Mouse (Mus musculus): Measurements from ENCODE around the gene Tspan5. TPM values are rescaled to one million over a fixed set of nuclear protein-coding genes. Genes with fewer than 3 reads are reported as not detected.

The Tspan5 gene
- polyA plus RNA-seq, 1 experiment: 20.3 TPM

DNA sequence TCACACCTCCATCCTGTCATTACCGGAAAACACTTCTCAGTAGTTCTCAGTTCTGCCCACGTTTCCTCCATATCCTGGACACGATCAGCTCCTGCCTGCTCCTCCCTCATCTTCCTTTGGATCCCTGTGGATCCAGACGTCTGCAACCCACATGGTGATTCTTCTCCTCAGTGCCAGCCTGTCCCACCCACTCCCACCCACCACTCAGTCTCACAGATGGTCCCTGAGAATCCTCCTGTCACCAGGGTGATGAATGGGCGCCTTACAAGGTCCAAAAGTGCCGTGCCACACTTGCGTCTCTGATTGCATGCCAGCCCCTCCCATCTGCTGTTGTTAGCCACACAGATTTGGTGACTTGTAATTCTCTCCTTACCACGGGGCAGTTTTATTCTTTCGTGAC lies 119.0 kb downstream of the Tspan5 start:
- 50% methylated on average over 9 of the region's 9 CpGs for WGBS
- DNase-seq (ENCODE audit: low read depth, low spot score): no peak

- DNase-seq (ENCODE audit: low read depth, low spot score): no peak
- WGBS: 86% methylated on average over 3 of the region's 3 CpGs
These were observed 119.6 kb downstream of the Tspan5 start for GRCm38 (mm10) chr3:138861589-138861988.

GRCm38 (mm10) chr3:138864166-138864648 lies 122.2 kb downstream of the Tspan5 start:
- 79% methylated on average over 12 of the region's 12 CpGs for WGBS

GRCm38 (mm10) chr3:138865271-138865670 lies 123.3 kb downstream of the Tspan5 start:
- no peak for DNase-seq (ENCODE audit: low read depth, low spot score)
- WGBS: 77% methylated on average over 5 of the region's 5 CpGs

More at GRCm38 (mm10) chr3:138864166-138864648, 122.2 kb downstream of the Tspan5 start:
- no peak for DNase-seq (ENCODE audit: low read depth, low spot score)

DNA sequence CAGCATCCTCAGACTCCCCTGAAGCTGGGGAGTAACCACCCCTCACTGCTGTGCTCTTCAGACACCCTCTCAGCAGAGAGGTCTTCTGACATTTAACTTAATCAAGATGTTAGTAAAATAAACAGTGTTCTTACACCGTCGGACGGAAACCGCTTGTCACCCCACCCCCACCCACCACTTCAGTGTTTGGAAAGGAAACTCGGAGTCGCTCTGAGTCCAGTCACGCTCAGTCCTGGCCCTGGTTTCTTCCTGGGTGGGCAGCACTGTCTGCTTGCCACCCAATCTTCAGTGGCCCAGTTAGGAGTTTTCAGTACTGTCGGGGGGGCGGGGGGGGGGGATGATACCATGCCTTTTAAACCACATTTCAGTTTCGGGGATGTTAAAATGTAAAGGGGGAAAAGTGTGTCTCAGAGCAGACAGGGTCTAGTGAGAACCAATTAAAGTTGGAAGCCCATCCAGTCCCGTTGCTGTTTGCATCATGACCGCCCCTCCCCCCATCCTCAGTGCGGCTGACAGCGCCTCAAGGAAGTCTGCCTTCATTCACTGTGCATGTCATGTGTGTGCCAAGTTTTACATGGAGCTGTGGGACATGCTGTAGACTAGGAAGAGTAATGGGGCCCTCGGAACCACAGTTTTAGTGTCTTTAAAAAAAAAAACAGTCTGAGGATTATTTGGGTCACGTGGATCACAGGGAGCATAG lies 125.3 kb downstream of the Tspan5 start:
- 76% methylated on average over 16 of the region's 16 CpGs for whole genome bisulfite sequencing
- no peak for DNase-seq (ENCODE audit: low read depth, low spot score)

DNA sequence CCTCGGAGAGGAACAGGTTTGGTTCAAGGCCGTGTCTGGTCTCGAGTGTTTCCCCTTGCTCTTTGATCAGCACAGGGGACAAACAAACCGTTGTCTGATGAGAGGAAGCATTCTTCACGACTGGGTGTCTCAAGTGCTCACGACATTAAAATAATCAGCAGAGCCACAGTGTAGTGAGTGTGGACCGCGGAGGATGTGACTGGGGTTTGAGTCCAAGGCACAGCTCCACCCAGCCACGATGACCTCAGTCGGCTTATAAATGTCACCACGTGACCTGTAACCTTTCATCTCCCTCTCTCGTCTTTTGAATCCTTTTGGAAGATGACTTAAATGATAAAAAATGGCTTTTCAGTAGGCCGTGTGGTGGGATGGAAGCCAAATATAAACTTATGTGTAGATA lies 126.4 kb downstream of the Tspan5 start:
- 66% methylated on average over 13 of the region's 13 CpGs for WGBS

DNA sequence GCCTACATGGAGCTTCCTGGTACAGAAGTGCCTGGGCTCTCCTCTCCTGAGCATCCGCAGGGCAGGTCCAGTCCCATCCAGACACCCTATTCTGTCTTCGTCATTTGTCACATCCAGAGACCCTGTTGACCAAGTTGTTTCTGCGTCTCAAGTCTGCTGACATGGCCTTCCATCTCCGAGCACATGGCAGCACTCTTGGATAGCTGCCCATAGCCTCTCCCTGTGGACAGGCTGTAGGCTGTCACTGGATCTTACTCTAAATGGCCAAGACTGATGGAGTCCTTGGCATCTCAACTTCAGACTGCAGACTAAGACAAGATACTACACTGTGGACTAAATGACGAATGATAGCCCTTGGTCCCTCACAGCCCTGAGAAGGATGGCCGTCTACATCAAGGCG lies 133.3 kb downstream of the Tspan5 start:
- no peak for DNase-seq (ENCODE audit: low read depth, low spot score)
- WGBS: 93% methylated on average over 7 of the region's 7 CpGs

More for the DNA sequence above, 126.4 kb downstream of the Tspan5 start:
- DNase-seq (ENCODE audit: low read depth, low spot score): no peak

GRCm38 (mm10) chr3:138875936-138876335 lies 133.9 kb downstream of the Tspan5 start:
- WGBS: 93% methylated on average over 6 of the region's 6 CpGs
- no peak for DNase-seq (ENCODE audit: low read depth, low spot score)

DNA sequence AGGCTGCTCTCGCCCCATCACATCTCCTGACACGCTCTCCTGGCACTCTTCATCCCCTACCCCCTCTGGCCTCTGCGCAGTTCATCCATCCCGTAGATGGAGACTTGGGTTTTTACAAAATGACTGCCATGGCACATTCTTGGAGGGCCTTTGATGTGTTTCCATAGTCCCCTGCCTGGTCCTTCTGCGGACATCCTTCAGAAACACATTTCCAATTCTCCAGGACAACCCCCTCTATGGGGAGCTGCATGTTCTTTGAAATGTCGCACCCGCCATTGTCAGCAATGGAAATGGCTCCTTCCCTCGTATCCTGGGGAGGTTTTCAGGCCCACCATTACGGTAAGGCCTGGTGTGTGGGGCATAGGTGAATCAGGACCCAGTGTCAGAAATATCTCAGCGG lies 134.4 kb downstream of the Tspan5 start:
- no peak for DNase-seq (ENCODE audit: low read depth, low spot score)

DNA sequence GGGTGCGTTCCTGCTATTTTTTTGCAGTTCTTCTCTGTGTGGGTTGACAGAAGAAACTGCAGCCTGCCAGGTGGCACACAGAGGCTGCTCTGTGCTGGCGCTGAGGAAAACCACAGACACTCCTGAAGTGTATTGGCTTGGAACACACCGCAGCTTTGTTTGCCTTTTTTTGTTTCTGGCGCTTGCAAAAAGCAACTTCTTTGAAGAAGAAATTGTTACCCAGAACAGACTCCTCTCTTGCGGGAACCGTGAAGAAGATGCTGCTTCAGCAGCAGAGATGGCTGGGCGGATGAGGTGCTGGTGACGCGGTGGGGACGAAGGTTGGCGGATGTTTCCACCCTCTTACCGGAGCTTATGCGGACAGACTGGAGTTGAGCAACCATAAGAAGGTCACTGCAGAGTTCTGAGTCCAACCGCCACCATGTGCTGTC lies 135.0 kb downstream of the Tspan5 start:
- WGBS: 80% methylated on average over 14 of the region's 14 CpGs
- DNase-seq (ENCODE audit: low read depth, low spot score): no peak

More for the DNA sequence above, 134.4 kb downstream of the Tspan5 start:
- 89% methylated on average over 10 of the region's 10 CpGs for WGBS

DNA sequence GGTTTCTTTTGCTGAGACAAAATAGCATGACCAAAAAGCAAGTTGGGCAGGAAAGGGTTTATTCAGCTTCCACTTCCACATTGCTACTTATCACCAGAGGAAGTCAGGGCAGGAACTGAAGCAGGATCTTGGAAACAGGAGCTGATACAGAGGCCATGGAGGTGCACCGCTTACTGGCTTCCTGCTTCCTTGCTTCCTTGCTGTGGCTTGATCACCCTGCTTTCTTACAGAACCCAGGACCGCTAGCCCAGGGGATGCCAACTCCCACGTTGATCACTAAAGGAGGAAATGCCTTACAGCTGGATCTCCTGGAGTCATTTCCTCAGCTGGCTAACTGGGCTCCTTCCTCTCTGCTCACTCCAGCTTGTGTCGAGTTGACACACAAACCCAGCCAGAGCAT lies 135.7 kb downstream of the Tspan5 start:
- no peak for DNase-seq (ENCODE audit: low read depth, low spot score)
- 81% methylated on average over 4 of the region's 4 CpGs for WGBS

- no peak for DNase-seq (ENCODE audit: low read depth, low spot score)
- WGBS: 91% methylated on average over 11 of the region's 11 CpGs
These were observed 139.2 kb downstream of the Tspan5 start for GRCm38 (mm10) chr3:138880999-138881724.

DNA sequence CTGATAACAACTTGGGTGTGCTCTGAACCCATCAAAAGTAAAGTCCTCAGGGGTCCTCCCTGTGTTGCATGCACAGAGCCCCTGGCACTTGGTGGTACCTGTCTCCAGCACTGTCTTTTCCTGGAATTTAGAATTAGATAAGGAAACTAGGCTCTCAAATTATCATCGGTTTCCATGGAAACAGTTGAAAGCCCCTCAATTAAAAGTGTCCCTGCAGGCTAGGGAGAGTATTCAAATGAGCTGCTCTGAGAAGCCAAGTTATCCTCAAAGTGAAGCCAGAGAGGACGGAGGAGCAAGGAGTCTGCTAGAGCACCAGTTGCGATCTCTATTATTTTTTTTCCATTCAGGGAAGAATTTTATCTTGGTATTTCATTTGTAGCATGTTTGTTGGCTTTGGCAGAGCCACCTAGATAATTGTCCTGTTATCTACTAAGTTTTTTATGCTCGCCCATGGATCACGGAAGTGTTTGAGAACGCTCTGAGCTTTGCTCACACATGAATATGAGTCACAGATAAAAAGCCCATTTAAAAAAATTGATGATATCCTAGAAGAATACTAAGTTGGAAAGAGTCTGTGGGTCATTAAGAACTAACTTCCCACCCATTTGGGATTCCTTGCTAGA lies 139.8 kb downstream of the Tspan5 start:
- no peak for DNase-seq (ENCODE audit: low read depth, low spot score)
- 50% methylated on average over 6 of the region's 6 CpGs for WGBS

GRCm38 (mm10) chr3:138886121-138886520 lies 144.1 kb downstream of the Tspan5 start:
- DNase-seq (ENCODE audit: low read depth, low spot score): no peak
- WGBS: 90% methylated on average over 5 of the region's 5 CpGs

- no peak for DNase-seq (ENCODE audit: low read depth, low spot score)
- WGBS: 56% methylated on average over 4 of the region's 4 CpGs
These were observed 147.2 kb downstream of the Tspan5 start for GRCm38 (mm10) chr3:138889214-138889613.

- WGBS: 85% methylated on average over 10 of the region's 10 CpGs
- DNase-seq (ENCODE audit: low read depth, low spot score): no peak
These were observed 147.8 kb downstream of the Tspan5 start for GRCm38 (mm10) chr3:138889769-138890295.

DNA sequence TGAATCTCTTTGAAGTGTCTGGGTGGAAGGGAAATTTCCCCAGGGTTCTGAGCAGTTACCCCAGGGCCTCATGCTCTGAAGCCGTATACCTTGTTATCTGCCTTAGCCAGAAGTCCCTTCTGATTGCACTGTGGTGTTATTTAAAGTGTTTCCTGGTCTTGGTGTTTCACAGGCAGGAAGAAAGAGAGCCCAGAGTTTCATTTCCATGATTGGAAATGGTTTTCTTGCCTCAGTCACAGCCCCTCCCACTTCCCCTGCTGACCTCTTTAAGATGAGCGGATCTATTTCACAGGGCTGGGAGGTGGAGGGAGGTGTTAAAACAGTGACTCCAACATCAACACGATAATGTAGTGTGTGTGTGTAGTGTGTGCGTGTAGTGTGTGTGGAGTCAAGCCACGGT lies 151.5 kb downstream of the Tspan5 start:
- WGBS: 66% methylated on average over 5 of the region's 5 CpGs
- DNase-seq (ENCODE audit: low read depth, low spot score): no peak

DNA sequence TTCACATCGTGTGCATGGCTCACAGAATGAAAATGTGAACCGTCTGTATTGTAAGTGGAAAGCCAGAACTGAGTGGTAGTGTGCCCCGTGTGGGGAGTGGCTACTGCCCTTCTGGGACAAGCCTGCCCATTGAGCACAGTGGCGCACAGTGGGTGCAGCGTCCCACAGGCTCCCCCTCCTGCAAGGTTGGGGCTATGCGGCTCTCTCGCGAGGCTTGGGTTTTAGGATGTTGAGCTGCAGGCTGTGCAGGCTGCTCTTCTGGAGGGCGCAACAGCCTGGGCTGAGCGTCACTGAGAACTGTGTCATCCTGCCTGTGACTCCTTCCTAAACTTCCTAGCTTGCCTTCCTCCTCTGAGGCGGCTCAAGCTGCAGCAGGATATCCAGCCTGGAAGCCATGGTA lies 155.5 kb downstream of the Tspan5 start:
- 91% methylated on average over 11 of the region's 11 CpGs for WGBS
- no peak for DNase-seq (ENCODE audit: low read depth, low spot score)

GRCm38 (mm10) chr3:138898055-138898454 lies 156.1 kb downstream of the Tspan5 start:
- DNase-seq (ENCODE audit: low read depth, low spot score): no peak
- 93% methylated on average over 8 of the region's 8 CpGs for WGBS

DNA sequence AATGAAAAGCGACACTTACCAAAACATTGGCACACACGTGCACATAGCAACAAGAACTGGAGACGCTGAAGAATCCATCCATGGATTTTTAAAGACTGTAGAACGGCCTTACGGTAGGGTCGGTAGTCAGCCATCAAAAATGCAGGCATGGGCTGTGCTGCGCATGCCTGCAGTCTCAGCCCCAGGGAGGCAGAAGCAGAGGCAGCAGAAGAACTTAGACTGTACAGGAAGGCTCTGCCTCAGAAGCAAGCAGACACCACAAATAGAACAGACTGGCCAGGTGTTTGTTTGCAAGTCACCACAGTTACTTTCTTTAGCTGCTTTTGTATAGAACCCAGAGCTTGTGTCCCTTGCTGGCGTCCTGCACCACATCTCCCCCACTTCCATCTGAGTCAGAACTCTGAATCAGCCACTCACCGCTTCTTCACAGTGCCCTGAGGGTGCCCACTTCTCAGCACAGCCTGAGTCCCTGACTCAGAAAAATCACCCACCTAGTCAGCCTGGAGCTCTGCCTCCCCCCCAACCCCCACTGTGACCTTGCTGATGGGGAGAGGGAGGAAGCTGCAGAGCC lies 158.7 kb downstream of the Tspan5 start:
- no peak for DNase-seq (ENCODE audit: low read depth, low spot score)
- WGBS: 81% methylated on average over 9 of the region's 9 CpGs
